Mouse (Mus musculus): ENCODE data around the gene Abraxas2.

- no peak for TF ChIP-seq CTCF (IDR thresholded peaks at IDR 0.05; ENCODE audit: insufficient read depth, low read length)
- TF ChIP-seq POLR2A (IDR thresholded peaks at IDR 0.05; ENCODE audit: borderline replicate concordance, extremely low read depth, low read depth, low read length) = no peak
Observed at GRCm38 (mm10) chr7:132880276-132880675, 21.3 kb downstream of the Abraxas2 start.
